Mouse (Mus musculus) lung, embryonic 14.5 days (tissue): ENCODE results near the gene Mlxipl. TPM values are rescaled to one million over a fixed set of nuclear protein-coding genes. Genes with fewer than 3 reads are reported as not detected.
A peak's percentile ranks its signal among the peaks of the same experiment; 100 is the strongest.
"Not testable (repeated sequence)": the region's sequence is repeated elsewhere in the genome, so short reads cannot be mapped to it uniquely, and the experiment has no call there.

Experiments
- ATAC-seq: fragments of 200-750 bp; cut with Nextera tagmentation; 2 replicates; pipeline ENCODE4 v1.8.0; 2017; ENCODE audit warnings: mild to moderate bottlenecking, moderate TSS enrichment, moderate library complexity; ENCODE audit not compliant: insufficient read depth
- DNase-seq: peaks from one replicate; pipeline ENCODE4 v3.0.0-alpha.2; 2015
- H3K27ac ChIP-seq: fragments of 300-500 bp; sonication (generic); 2 replicates; pipeline ENCODE4 v1.5.1; 2014; ENCODE audit warnings: low read depth, mild to moderate bottlenecking, moderate library complexity
- H3K27me3 ChIP-seq: fragments of 300-500 bp; sonication (generic); 2 replicates; pipeline ENCODE4 v1.6.1; 2014; ENCODE audit warnings: low read length, control low read depth; ENCODE audit not compliant: insufficient read depth
- H3K36me3 ChIP-seq: fragments of 300-500 bp; sonication (generic); 2 replicates; pipeline ENCODE4 v1.6.1; 2014; ENCODE audit warnings: control low read depth; ENCODE audit not compliant: insufficient read depth
- H3K4me1 ChIP-seq: fragments of 300-500 bp; sonication (generic); 2 replicates; pipeline ENCODE4 v1.6.1; 2014; ENCODE audit warnings: antibody characterized with exemption, control low read depth; ENCODE audit not compliant: insufficient read depth
- H3K4me2 ChIP-seq: fragments of 300-500 bp; sonication (generic); 2 replicates; pipeline ENCODE4 v1.6.1; 2014; ENCODE audit warnings: mild to moderate bottlenecking
- H3K4me3 ChIP-seq: fragments of 300-500 bp; sonication (generic); 2 replicates; pipeline ENCODE4 v1.5.1; 2014; ENCODE audit warnings: low read depth, low read length
- H3K9ac ChIP-seq: fragments of 300-500 bp; sonication (generic); 2 replicates; pipeline ENCODE4 v1.6.1; 2014
- H3K9me3 ChIP-seq: fragments of 300-500 bp; sonication (generic); 2 replicates; pipeline ENCODE4 v1.6.1; 2016; ENCODE audit warnings: low read depth, low read length, control low read depth
- CTCF ChIP-seq: IDR thresholded peaks from 2 replicates; pipeline ENCODE4 v1.5.1; 2016; ENCODE audit warnings: antibody characterized with exemption, low read depth
- WGBS: fragments of 180-500 bp; shearing (Covaris S2); extraction: QIAGEN DNeasy Blood & Tissue Kit; methylation state at CpG from one replicate; pipeline ENCODE4 v1.1.7; 2014; 5-methylcytosine and 5-hydroxymethylcytosine counted together
- polyA plus RNA-seq: library from polyadenylated mRNA; unstranded; fragments of >200 nt; fragmentation: Nextera tagmentation; extraction: Ambion mirVana; gene quantifications from 2 replicates; pipeline ENCODE4 v1.2.1, GENCODE M21; 2014

The Mlxipl gene
- 2.1 and 2.5 TPM in 2 replicates for polyA plus RNA-seq

- Histone ChIP-seq H3K27ac (no peak within 1 kb of the TSS), H3K4me3 (peak within 1 kb of the TSS; percentile 25), H3K9me3 (no peaks in the 10 kb centered on the region), H3K4me2 (peak within 1 kb of the TSS; percentile 44; the same call in 1 of the 2 replicates), H3K9ac (no peak within 1 kb of the TSS), H3K4me1 (no peaks in the 10 kb centered on the region), H3K27me3 (peaks cover 46% of the 10 kb centered on the region), H3K36me3 (no peaks in the 10 kb centered on the region)
- WGBS: 4% methylated on average over 39 of the region's 39 CpGs
- ATAC-seq (no peak), DNase-seq (no peak)
- TF ChIP-seq CTCF: no peak
Observed at GRCm38 (mm10) chr5:135089653-135090052, at the start of gene Mlxipl. Mlxipl (plus strand) TSS chr5:135089890.

GRCm38 (mm10) chr5:135040059-135040458 lies 49.6 kb upstream of the Mlxipl start:
- Histone ChIP-seq H3K36me3 (peaks cover 43% of the 10 kb centered on the region), H3K27me3 (no peaks in the 10 kb centered on the region), H3K9ac (no peak overlapping the region), H3K4me1 (no peaks in the 10 kb centered on the region), H3K4me3 (no peak overlapping the region), H3K9me3 (no peaks in the 10 kb centered on the region), H3K27ac (no peak overlapping the region), H3K4me2 (no peak overlapping the region)
- DNase-seq: no peak
- TF ChIP-seq CTCF: no peak
- WGBS: 59% methylated on average over 6 of the region's 6 CpGs
- no peak for ATAC-seq

- Histone ChIP-seq H3K4me2 (no peak overlapping the region), H3K9me3 (no peaks in the 10 kb centered on the region), H3K4me1 (no peaks in the 10 kb centered on the region), H3K9ac (no peak overlapping the region), H3K27me3 (no peaks in the 10 kb centered on the region), H3K4me3 (no peak overlapping the region), H3K36me3 (peaks cover 50% of the 10 kb centered on the region), H3K27ac (no peak overlapping the region)
- 36% methylated on average over 11 of the region's 11 CpGs for WGBS
- TF ChIP-seq CTCF: no peak
- ATAC-seq (0 out of 2 replicates have a peak, but pooled peaks have one; percentile 28), DNase-seq (no peak)
Observed at GRCm38 (mm10) chr5:135040777-135041176, 48.9 kb upstream of the Mlxipl start.

GRCm38 (mm10) chr5:135042105-135042788 lies 47.4 kb upstream of the Mlxipl start:
- no peak; the same call in 1 of the 2 replicates for ATAC-seq
- H3K9me3 ChIP-seq: no peaks in the 10 kb centered on the region
- no peak overlapping the region for H3K27ac ChIP-seq
- H3K4me3 ChIP-seq: no peak overlapping the region
- H3K27me3 ChIP-seq: no peaks in the 10 kb centered on the region
- TF ChIP-seq CTCF: no peak
- H3K4me1 ChIP-seq: no peaks in the 10 kb centered on the region
- peaks cover 44% of the 10 kb centered on the region for H3K36me3 ChIP-seq
- no peak for DNase-seq
- no peak overlapping the region for H3K4me2 ChIP-seq
- WGBS: 54% methylated on average over 19 of the region's 21 CpGs
- H3K9ac ChIP-seq: no peak overlapping the region

- H3K9me3 ChIP-seq: no peaks in the 10 kb centered on the region
- no peak overlapping the region for H3K27ac ChIP-seq
- no peak for TF ChIP-seq CTCF
- no peak overlapping the region for H3K4me2 ChIP-seq
- 88% methylated on average over 3 of the region's 3 CpGs for WGBS
- H3K36me3 ChIP-seq: peaks cover 52% of the 10 kb centered on the region
- H3K9ac ChIP-seq: no peak overlapping the region
- H3K4me1 ChIP-seq: no peaks in the 10 kb centered on the region
- ATAC-seq: no peak
- no peak for DNase-seq
- no peaks in the 10 kb centered on the region for H3K27me3 ChIP-seq
- H3K4me3 ChIP-seq: no peak overlapping the region
Observed at GRCm38 (mm10) chr5:135044575-135044974, 45.1 kb upstream of the Mlxipl start.

- ATAC-seq (no peak), DNase-seq (no peak)
- no peak overlapping the region for H3K4me2 ChIP-seq
- H3K36me3 ChIP-seq: peaks cover 67% of the 10 kb centered on the region
- no peak overlapping the region for H3K9ac ChIP-seq
- no peak overlapping the region for H3K27ac ChIP-seq
- H3K4me3 ChIP-seq: no peak overlapping the region
- TF ChIP-seq CTCF: no peak
- no peaks in the 10 kb centered on the region for H3K9me3 ChIP-seq
- WGBS: 85% methylated on average over 5 of the region's 5 CpGs
- no peaks in the 10 kb centered on the region for H3K27me3 ChIP-seq
- H3K4me1 ChIP-seq: no peaks in the 10 kb centered on the region
Observed at GRCm38 (mm10) chr5:135048539-135048938, 41.2 kb upstream of the Mlxipl start.

GRCm38 (mm10) chr5:135049268-135049667 lies 40.4 kb upstream of the Mlxipl start:
- H3K4me2 ChIP-seq, H3K4me3 ChIP-seq, H3K27ac ChIP-seq, H3K27me3 ChIP-seq, ATAC-seq, H3K9me3 ChIP-seq, H3K9ac ChIP-seq, DNase-seq, H3K4me1 ChIP-seq: not testable (repeated sequence)
- 91% methylated on average over 6 of the region's 6 CpGs for WGBS
- peaks cover 72% of the 10 kb centered on the region for H3K36me3 ChIP-seq
